Mouse (Mus musculus): ENCODE results near the gene Tbkbp1. TPM values are rescaled to one million over a fixed set of nuclear protein-coding genes. Genes with fewer than 3 reads are reported as not detected.
A peak's percentile ranks its signal among the peaks of the same experiment; 100 is the strongest.
"Not testable (repeated sequence)": the region's sequence is repeated elsewhere in the genome, so short reads cannot be mapped to it uniquely, and the experiment has no call there.

Gene Tbkbp1
- 10 to 100 TPM; 52.4 to 55.8 TPM for total RNA-seq (2021)

- DNase-seq = peak; percentile 80
- intact Hi-C loops (cut with DNase I) = no loop called here
Measured at GRCm38 (mm10) chr11:97151343-97151801, at the start of gene Tbkbp1. Gene Tbkbp1, minus strand, starts transcription at chr11:97151495.

GRCm38 (mm10) chr11:97199519-97199918 lies 48.2 kb upstream of the Tbkbp1 start:
- intact Hi-C loops (cut with DNase I) = no loop called here
- no peak for DNase-seq

GRCm38 (mm10) chr11:97198601-97199000 lies 47.3 kb upstream of the Tbkbp1 start:
- intact Hi-C loops (cut with DNase I) = no loop called here
- DNase-seq = peak; percentile 49

GRCm38 (mm10) chr11:97197021-97197420 lies 45.7 kb upstream of the Tbkbp1 start:
- intact Hi-C loops (cut with DNase I) = no loop called here
- no peak for DNase-seq

- intact Hi-C loops (cut with DNase I) = no loop called here
- DNase-seq = peak; percentile 10
Measured at GRCm38 (mm10) chr11:97196541-97196940, 45.2 kb upstream of the Tbkbp1 start.

- no peak for DNase-seq
- intact Hi-C loops (cut with DNase I) = no loop called here
Measured at GRCm38 (mm10) chr11:97192621-97192951, 41.3 kb upstream of the Tbkbp1 start.

GRCm38 (mm10) chr11:97191915-97192620 lies 40.8 kb upstream of the Tbkbp1 start:
- no peak for DNase-seq
- intact Hi-C loops (cut with DNase I) = no loop called here

GRCm38 (mm10) chr11:97190992-97191391 lies 39.7 kb upstream of the Tbkbp1 start:
- intact Hi-C loops (cut with DNase I) = no loop called here
- DNase-seq = no peak

- intact Hi-C loops (cut with DNase I); DNase-seq: not testable (repeated sequence)
Measured at GRCm38 (mm10) chr11:97189645-97190044, 38.4 kb upstream of the Tbkbp1 start.

- no peak for DNase-seq
- intact Hi-C loops (cut with DNase I) = no loop called here
Measured at GRCm38 (mm10) chr11:97189231-97189630, 37.9 kb upstream of the Tbkbp1 start.

GRCm38 (mm10) chr11:97188643-97188955 lies 37.3 kb upstream of the Tbkbp1 start:
- intact Hi-C loops (cut with DNase I) = no loop called here

GRCm38 (mm10) chr11:97187764-97188642 lies 36.7 kb upstream of the Tbkbp1 start, which contains the start of gene Kpnb1:
Gene Kpnb1, minus strand, starts transcription at chr11:97187881.
- peak; percentile 100 for DNase-seq
- intact Hi-C loops (cut with DNase I) = no loop called here

More at GRCm38 (mm10) chr11:97188643-97188955, 37.3 kb upstream of the Tbkbp1 start:
- no peak for DNase-seq

- intact Hi-C loops (cut with DNase I) = no loop called here
- peak; percentile 98 for DNase-seq
Measured at GRCm38 (mm10) chr11:97186947-97187763, 35.9 kb upstream of the Tbkbp1 start.

GRCm38 (mm10) chr11:97185704-97186614 lies 34.7 kb upstream of the Tbkbp1 start:
- DNase-seq = no peak
- intact Hi-C loops (cut with DNase I) = no loop called here

GRCm38 (mm10) chr11:97184875-97185274 lies 33.6 kb upstream of the Tbkbp1 start:
- DNase-seq = no peak
- intact Hi-C loops (cut with DNase I) = no loop called here

- intact Hi-C loops (cut with DNase I) = no loop called here
- no peak for DNase-seq
Measured at GRCm38 (mm10) chr11:97182446-97182845, 31.2 kb upstream of the Tbkbp1 start.

- DNase-seq = no peak
- intact Hi-C loops (cut with DNase I) = no loop called here
Measured at GRCm38 (mm10) chr11:97181061-97181460, 29.8 kb upstream of the Tbkbp1 start.

- no peak for DNase-seq
- intact Hi-C loops (cut with DNase I) = no loop called here
Measured at GRCm38 (mm10) chr11:97178198-97178597, 26.9 kb upstream of the Tbkbp1 start.

- DNase-seq = peak; percentile 39
- intact Hi-C loops (cut with DNase I) = no loop called here
Measured at GRCm38 (mm10) chr11:97176851-97177250, 25.6 kb upstream of the Tbkbp1 start.

- DNase-seq = no peak
- intact Hi-C loops (cut with DNase I) = no loop called here
Measured at GRCm38 (mm10) chr11:97175499-97175898, 24.2 kb upstream of the Tbkbp1 start.
